Mouse (Mus musculus): ENCODE data around the gene Akap6. TPM values are rescaled to one million over a fixed set of nuclear protein-coding genes. Genes with fewer than 3 reads are reported as not detected.

Akap6 gene
- polyA plus RNA-seq, 1 experiment from 2014 or later, result 0.04 TPM

DNA sequence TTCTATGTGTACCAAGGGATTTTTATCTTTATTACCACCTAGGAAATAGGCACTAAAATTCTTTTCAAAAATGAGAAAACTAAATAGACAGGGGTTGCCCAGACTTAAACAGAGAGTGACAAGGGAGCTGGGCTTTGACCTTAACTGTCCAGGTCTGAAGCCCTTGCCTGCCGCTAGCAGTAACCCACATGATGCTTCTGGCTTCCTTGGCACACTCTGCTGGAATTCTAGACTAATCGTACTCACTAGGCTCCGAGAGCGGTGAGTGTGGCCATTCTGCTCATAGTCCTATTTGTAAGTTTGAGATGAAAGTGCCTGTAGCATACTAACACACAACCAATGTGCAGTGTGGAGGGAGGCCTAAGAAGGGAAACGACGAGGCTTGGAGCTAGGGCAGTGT, 223.3 kb downstream of the Akap6 start:
- Histone ChIP-seq H3K27me3 (ENCODE audit: control insufficient read depth, insufficient read depth, low read depth, low read length) (no peaks in the 10 kb centered on the region), H3K4me3 (ENCODE audit: low read depth, low read length) (no peak overlapping the region), H3K4me2 (ENCODE audit: low read depth, low read length) (no peak overlapping the region), H3K4me1 (ENCODE audit: control insufficient read depth, low read depth, low read length) (no peaks in the 10 kb centered on the region), H3K27ac (ENCODE audit: low read length) (no peak overlapping the region), H3K36me3 (ENCODE audit: control insufficient read depth, insufficient read depth) (no peaks in the 10 kb centered on the region), H3K9me3 (replicated peaks; ENCODE audit: control insufficient read depth, low read length) (no peaks in the 10 kb centered on the region), H3K9ac (ENCODE audit: low read depth, low read length) (no peak overlapping the region)
- 73% methylated on average over 6 of the region's 6 CpGs for WGBS (ENCODE audit: insufficient replicate concordance)
- no peak for ATAC-seq (ENCODE audit: low read depth)

DNA sequence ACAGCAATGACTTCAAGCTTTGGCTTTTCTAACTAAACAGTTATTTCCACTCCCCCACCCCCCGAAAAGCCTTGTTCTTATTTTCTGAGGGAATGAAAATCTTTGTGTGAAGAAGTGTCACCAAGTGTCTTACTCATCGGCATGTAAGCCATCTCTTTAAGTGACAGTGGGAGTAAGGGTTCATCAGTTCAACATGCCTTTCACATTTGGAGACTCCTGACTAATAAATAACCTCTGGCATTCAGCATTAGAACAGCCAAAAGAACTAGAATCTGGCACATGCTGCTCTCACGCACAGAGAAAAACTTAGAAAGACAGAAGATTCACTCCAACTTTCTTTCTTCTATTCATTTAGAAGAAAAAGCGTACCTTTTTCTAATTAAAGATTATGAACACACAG, 226.3 kb downstream of the Akap6 start:
- H3K9me3 ChIP-seq (replicated peaks; ENCODE audit: control insufficient read depth, low read length), result no peaks in the 10 kb centered on the region

DNA sequence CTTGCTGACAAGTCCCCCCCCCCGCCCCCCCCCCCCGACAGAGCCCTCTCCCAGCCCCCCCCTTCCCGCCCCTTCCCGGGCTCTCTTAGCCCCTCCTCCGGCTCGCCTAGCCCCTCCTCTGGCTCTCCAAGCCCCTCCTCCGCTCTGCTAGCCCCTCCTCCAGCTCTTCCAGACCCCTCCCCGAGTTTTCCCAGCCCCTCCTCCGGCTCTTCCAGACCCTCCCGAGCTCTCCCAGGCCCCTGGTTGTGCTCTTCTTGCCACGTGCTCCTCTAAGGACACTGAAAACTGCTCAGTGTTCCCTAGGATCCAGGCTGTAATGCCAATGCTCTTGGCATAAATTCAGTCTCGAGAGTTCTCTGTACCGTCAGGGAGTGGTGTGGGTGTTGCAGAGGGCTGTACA, 234.6 kb downstream of the Akap6 start:
- Histone ChIP-seq H3K9ac (ENCODE audit: low read depth, low read length) (no peak overlapping the region), H3K4me1 (ENCODE audit: control insufficient read depth, low read depth, low read length) (no peaks in the 10 kb centered on the region), H3K27ac (ENCODE audit: low read length) (no peak overlapping the region), H3K9me3 (replicated peaks; ENCODE audit: control insufficient read depth, low read length) (no peaks in the 10 kb centered on the region), H3K4me2 (ENCODE audit: low read depth, low read length) (no peak overlapping the region), H3K36me3 (ENCODE audit: control insufficient read depth, insufficient read depth) (no peaks in the 10 kb centered on the region), H3K27me3 (ENCODE audit: control insufficient read depth, insufficient read depth, low read depth, low read length) (no peaks in the 10 kb centered on the region), H3K4me3 (ENCODE audit: low read depth, low read length) (no peak overlapping the region)
- no peak for ATAC-seq (ENCODE audit: low read depth)
- 53% methylated on average over 7 of the region's 13 CpGs for WGBS (ENCODE audit: insufficient replicate concordance)

More for the DNA sequence above, 226.3 kb downstream of the Akap6 start:
- no peak overlapping the region for H3K4me2 ChIP-seq (ENCODE audit: low read depth, low read length)
- no peaks in the 10 kb centered on the region for H3K36me3 ChIP-seq (ENCODE audit: control insufficient read depth, insufficient read depth)
- no peak overlapping the region for H3K27ac ChIP-seq (ENCODE audit: low read length)
- no peak for ATAC-seq (ENCODE audit: low read depth)
- no peaks in the 10 kb centered on the region for H3K4me1 ChIP-seq (ENCODE audit: control insufficient read depth, low read depth, low read length)
- 66% methylated on average over 4 of the region's 4 CpGs for WGBS (ENCODE audit: insufficient replicate concordance)
- no peak overlapping the region for H3K4me3 ChIP-seq (ENCODE audit: low read depth, low read length)
- H3K9ac ChIP-seq (ENCODE audit: low read depth, low read length), result no peak overlapping the region
- H3K27me3 ChIP-seq (ENCODE audit: control insufficient read depth, insufficient read depth, low read depth, low read length), result no peaks in the 10 kb centered on the region

DNA sequence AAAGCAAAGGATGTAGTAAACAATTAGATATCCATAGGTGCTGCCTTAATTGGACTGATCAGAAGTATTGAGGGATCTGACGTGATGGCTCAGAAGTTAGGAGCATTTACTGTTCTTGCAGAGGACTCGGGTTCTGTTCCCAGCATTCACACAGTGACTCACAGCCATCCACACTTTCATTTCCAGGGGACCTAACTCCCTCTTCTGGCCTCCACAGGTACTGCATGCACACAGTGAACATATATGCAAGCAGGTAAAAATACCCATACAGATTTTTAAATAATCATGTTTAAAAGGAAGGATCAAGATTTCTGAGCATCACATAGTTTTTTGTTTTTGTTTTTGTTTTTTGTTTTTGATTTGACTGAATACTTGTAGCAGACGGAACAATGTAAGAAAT, 235.8 kb downstream of the Akap6 start:
- no peak for ATAC-seq (ENCODE audit: low read depth)
- no peaks in the 10 kb centered on the region for H3K27me3 ChIP-seq (ENCODE audit: control insufficient read depth, insufficient read depth, low read depth, low read length)
- no peak overlapping the region for H3K9ac ChIP-seq (ENCODE audit: low read depth, low read length)
- H3K4me3 ChIP-seq (ENCODE audit: low read depth, low read length), result no peak overlapping the region
- 70% methylated on average over 3 of the region's 3 CpGs for WGBS (ENCODE audit: insufficient replicate concordance)
- H3K27ac ChIP-seq (ENCODE audit: low read length), result no peak overlapping the region
- H3K36me3 ChIP-seq (ENCODE audit: control insufficient read depth, insufficient read depth), result no peaks in the 10 kb centered on the region
- H3K4me2 ChIP-seq (ENCODE audit: low read depth, low read length), result no peak overlapping the region
- no peaks in the 10 kb centered on the region for H3K4me1 ChIP-seq (ENCODE audit: control insufficient read depth, low read depth, low read length)
- H3K9me3 ChIP-seq (replicated peaks; ENCODE audit: control insufficient read depth, low read length), result no peaks in the 10 kb centered on the region

DNA sequence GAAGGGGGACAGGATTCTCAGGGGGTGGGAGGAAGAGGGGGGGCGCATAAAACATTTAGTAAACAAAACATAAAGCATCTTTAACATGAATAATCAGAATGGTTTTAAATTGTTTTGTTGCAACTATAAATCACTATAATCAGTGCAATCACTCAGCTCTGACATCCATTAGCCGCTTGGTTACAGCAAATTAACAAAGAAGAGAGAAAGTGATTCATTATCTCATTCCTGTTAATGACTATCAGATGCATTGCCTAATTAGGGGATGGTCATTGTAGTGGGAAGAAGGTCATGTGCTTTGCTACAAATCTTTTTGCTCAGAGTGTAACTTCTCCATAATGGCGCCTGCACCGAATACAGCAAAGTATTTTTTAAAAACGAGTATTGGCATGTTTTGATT, 239.6 kb downstream of the Akap6 start:
- Histone ChIP-seq H3K4me3 (ENCODE audit: low read depth, low read length) (no peak overlapping the region), H3K9me3 (replicated peaks; ENCODE audit: control insufficient read depth, low read length) (no peaks in the 10 kb centered on the region), H3K4me2 (ENCODE audit: low read depth, low read length) (no peak overlapping the region), H3K27me3 (ENCODE audit: control insufficient read depth, insufficient read depth, low read depth, low read length) (no peaks in the 10 kb centered on the region), H3K27ac (ENCODE audit: low read length) (no peak overlapping the region), H3K36me3 (ENCODE audit: control insufficient read depth, insufficient read depth) (no peaks in the 10 kb centered on the region), H3K9ac (ENCODE audit: low read depth, low read length) (no peak overlapping the region), H3K4me1 (ENCODE audit: control insufficient read depth, low read depth, low read length) (no peaks in the 10 kb centered on the region)
- ATAC-seq (ENCODE audit: low read depth), result no peak
- 58% methylated on average over 5 of the region's 5 CpGs for WGBS (ENCODE audit: insufficient replicate concordance)

DNA sequence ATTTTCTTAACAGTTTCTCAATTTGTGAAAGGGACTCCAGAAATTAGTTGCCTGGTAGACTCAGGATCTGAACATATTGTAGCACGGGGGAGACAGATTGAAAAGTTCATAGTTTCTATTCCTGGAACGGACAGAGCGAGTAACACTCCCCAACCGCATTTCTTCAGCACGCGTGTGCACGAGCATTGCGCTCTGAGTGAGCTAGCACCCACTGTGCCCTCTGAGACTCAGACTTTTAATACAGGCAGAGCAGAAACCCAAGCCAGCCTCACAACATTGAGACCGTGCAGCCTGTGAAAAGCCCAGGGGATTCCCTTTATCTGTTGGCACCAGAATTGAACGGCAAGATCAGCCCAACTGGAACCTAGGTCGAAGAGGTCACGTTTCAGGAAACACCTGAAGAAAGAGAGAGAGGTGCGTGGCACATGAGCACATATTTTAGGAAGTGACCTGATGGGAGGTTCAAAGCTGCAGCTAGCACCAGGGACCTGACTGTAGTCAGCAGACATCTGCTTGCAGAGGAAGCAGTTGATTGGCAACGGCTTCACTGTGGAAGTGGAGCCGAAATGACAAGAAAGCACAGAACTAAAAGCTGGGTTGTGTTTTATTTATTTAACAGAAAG, 240.3 kb downstream of the Akap6 start:
- H3K4me1 ChIP-seq (ENCODE audit: control insufficient read depth, low read depth, low read length), result no peaks in the 10 kb centered on the region
- H3K9me3 ChIP-seq (replicated peaks; ENCODE audit: control insufficient read depth, low read length), result no peaks in the 10 kb centered on the region
- no peaks in the 10 kb centered on the region for H3K27me3 ChIP-seq (ENCODE audit: control insufficient read depth, insufficient read depth, low read depth, low read length)
- no peak for ATAC-seq (ENCODE audit: low read depth)
- H3K27ac ChIP-seq (ENCODE audit: low read length), result no peak overlapping the region
- no peak overlapping the region for H3K4me2 ChIP-seq (ENCODE audit: low read depth, low read length)
- WGBS (ENCODE audit: insufficient replicate concordance), result 35% methylated on average over 15 of the region's 15 CpGs
- no peak overlapping the region for H3K9ac ChIP-seq (ENCODE audit: low read depth, low read length)
- no peaks in the 10 kb centered on the region for H3K36me3 ChIP-seq (ENCODE audit: control insufficient read depth, insufficient read depth)
- H3K4me3 ChIP-seq (ENCODE audit: low read depth, low read length), result no peak overlapping the region

DNA sequence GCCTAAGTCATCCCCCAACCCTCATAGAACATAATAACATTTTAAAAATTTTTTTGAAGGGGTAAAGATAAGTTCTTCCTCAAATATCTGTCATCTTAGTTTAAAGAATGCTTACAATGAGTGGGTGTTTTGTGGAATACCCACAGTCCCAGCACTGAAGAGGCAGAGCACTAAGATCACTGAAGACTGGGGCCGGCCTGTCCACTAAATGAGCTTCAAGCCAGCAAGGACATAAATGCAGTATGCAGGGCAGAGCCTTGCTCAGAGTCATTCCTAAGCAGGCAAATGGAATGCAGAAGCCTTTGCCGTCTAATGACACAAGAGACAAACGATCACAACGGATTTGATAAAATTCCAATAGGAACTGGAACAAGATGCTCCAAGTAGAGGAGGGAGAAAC, 242.8 kb downstream of the Akap6 start:
- H3K36me3 ChIP-seq (ENCODE audit: control insufficient read depth, insufficient read depth), result no peaks in the 10 kb centered on the region

DNA sequence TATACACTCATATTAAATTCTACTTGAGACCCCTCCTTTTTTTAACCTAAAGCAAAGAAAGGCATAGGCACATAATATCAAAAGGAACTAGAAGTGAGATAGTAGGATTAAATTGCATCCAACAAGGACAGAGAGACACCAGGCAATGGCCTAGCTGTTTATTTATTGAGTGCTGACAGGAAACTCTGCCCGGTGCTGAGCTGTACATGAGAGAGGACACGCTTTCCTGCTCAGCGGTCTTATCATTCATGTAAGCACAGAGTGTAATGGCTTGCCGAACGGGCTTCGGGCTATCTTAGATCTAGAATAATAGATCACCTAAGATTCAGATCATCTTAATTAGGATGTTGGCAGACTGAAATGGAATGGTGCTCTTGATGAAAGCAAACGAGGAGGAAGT, 245.1 kb downstream of the Akap6 start:
- Histone ChIP-seq H3K9ac (ENCODE audit: low read depth, low read length) (no peak overlapping the region), H3K27me3 (ENCODE audit: control insufficient read depth, insufficient read depth, low read depth, low read length) (no peaks in the 10 kb centered on the region), H3K4me1 (ENCODE audit: control insufficient read depth, low read depth, low read length) (no peaks in the 10 kb centered on the region), H3K9me3 (replicated peaks; ENCODE audit: control insufficient read depth, low read length) (no peaks in the 10 kb centered on the region), H3K4me3 (ENCODE audit: low read depth, low read length) (no peak overlapping the region), H3K27ac (ENCODE audit: low read length) (no peak overlapping the region), H3K36me3 (ENCODE audit: control insufficient read depth, insufficient read depth) (no peaks in the 10 kb centered on the region), H3K4me2 (ENCODE audit: low read depth, low read length) (no peak overlapping the region)
- ATAC-seq (ENCODE audit: low read depth), result no peak
- 35% methylated on average over 7 of the region's 7 CpGs for WGBS (ENCODE audit: insufficient replicate concordance)

More for the DNA sequence above, 242.8 kb downstream of the Akap6 start:
- H3K9ac ChIP-seq (ENCODE audit: low read depth, low read length), result no peak overlapping the region
- no peak overlapping the region for H3K4me3 ChIP-seq (ENCODE audit: low read depth, low read length)
- ATAC-seq (ENCODE audit: low read depth), result no peak
- 67% methylated on average over 4 of the region's 4 CpGs for WGBS (ENCODE audit: insufficient replicate concordance)
- H3K27me3 ChIP-seq (ENCODE audit: control insufficient read depth, insufficient read depth, low read depth, low read length), result no peaks in the 10 kb centered on the region
- no peaks in the 10 kb centered on the region for H3K4me1 ChIP-seq (ENCODE audit: control insufficient read depth, low read depth, low read length)
- no peaks in the 10 kb centered on the region for H3K9me3 ChIP-seq (replicated peaks; ENCODE audit: control insufficient read depth, low read length)
- H3K27ac ChIP-seq (ENCODE audit: low read length), result no peak overlapping the region
- H3K4me2 ChIP-seq (ENCODE audit: low read depth, low read length), result no peak overlapping the region

DNA sequence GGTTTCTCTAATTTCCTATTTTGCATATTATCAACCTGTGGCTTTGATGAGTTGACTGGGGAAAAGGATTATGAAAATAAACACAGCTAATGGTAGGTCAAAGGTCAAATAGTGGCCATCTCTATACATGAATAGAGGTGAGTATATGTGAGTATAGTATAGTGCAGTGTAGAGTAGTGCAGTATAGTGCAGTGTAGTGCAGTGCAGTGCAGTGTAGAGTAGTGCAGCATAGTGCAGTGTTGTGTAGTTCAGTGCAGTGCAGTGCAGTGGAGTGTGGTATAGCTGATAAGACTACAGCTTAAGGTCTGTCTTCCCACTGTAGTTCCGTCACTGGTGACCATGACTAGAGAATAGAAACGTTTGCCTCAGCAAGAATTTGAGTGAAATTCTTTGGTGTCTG, 245.8 kb downstream of the Akap6 start:
- no peak for ATAC-seq (ENCODE audit: low read depth)
- no peak overlapping the region for H3K4me3 ChIP-seq (ENCODE audit: low read depth, low read length)
- 55% methylated on average over 2 of the region's 2 CpGs for WGBS (ENCODE audit: insufficient replicate concordance)

More for the DNA sequence above, 245.8 kb downstream of the Akap6 start:
- no peak overlapping the region for H3K27ac ChIP-seq (ENCODE audit: low read length)
- H3K36me3 ChIP-seq (ENCODE audit: control insufficient read depth, insufficient read depth), result no peaks in the 10 kb centered on the region
- H3K9me3 ChIP-seq (replicated peaks; ENCODE audit: control insufficient read depth, low read length), result no peaks in the 10 kb centered on the region
- H3K4me1 ChIP-seq (ENCODE audit: control insufficient read depth, low read depth, low read length), result no peaks in the 10 kb centered on the region
- H3K9ac ChIP-seq (ENCODE audit: low read depth, low read length), result no peak overlapping the region
- H3K27me3 ChIP-seq (ENCODE audit: control insufficient read depth, insufficient read depth, low read depth, low read length), result no peaks in the 10 kb centered on the region
- H3K4me2 ChIP-seq (ENCODE audit: low read depth, low read length), result no peak overlapping the region
